Mouse (Mus musculus): ENCODE measurements around the gene Aig1. TPM values are rescaled to one million over a fixed set of nuclear protein-coding genes. Genes with fewer than 3 reads are reported as not detected.

The Aig1 gene
- polyA plus RNA-seq, 1 experiment from 2014 or later, result 20.3 TPM

DNA sequence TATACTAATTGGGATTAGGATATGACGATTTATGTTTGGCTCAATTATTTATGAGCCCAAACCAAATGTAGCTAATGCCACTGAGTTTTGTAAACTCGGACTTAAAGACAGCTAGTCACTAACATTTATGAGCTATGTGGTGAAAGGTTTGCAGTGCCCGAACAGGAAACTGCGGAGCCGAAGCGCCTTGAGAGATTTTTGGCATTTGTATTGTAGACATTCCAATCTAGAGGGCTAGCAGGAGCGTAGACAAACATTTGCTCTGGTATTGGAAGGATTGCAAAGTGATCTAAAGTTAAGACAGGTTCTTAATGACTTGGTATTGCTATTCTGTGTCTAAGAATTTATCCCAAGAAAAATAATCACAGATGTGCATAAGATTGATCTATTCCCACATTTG is 12.3 kb downstream of the Aig1 start:
- H3K36me3 ChIP-seq (ENCODE audit: control insufficient read depth, insufficient read depth, low read length), result no peaks in the 10 kb centered on the region
- no peaks in the 10 kb centered on the region for H3K4me1 ChIP-seq (replicated peaks; ENCODE audit: control insufficient read depth, insufficient read depth, low read length)
- H3K9me3 ChIP-seq (ENCODE audit: control insufficient read depth, low read length), result no peaks in the 10 kb centered on the region
- ATAC-seq (replicated peaks; ENCODE audit: low FRiP score) (no peak), DNase-seq (ENCODE audit: low spot score) (no peak)
- H3K4me2 ChIP-seq, result no peak overlapping the region
- H3K4me3 ChIP-seq (ENCODE audit: low read depth, low read length), result no peak overlapping the region
- no peak overlapping the region for H3K27ac ChIP-seq (ENCODE audit: low read depth, low read length)
- WGBS, result 84% methylated on average over 7 of the region's 7 CpGs
- H3K27me3 ChIP-seq (replicated peaks; ENCODE audit: control insufficient read depth, insufficient read depth, low read length), result no peaks in the 10 kb centered on the region
- H3K9ac ChIP-seq (ENCODE audit: low read depth, low read length), result no peak overlapping the region

DNA sequence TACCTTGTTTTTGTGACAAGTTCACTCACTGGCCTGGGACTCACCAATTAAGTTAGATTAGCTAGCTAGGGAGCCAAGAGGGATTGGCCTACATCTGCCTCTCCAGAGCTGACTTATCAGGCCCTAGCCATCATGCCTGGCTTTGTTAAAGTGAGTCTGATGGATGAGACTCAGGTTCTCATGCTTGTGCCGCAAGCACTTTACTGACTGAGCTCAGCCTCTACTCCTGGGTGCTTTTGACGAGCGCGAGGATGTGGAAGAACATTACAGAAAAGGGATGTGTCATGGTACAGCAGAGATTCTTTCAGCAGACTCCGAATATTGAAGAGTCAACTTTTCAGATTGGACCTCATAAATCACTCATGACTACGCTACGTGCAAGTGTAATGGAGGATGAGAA is 12.8 kb downstream of the Aig1 start:
- Histone ChIP-seq H3K9me3 (ENCODE audit: control insufficient read depth, low read length) (no peaks in the 10 kb centered on the region), H3K9ac (ENCODE audit: low read depth, low read length) (no peak overlapping the region), H3K4me1 (replicated peaks; ENCODE audit: control insufficient read depth, insufficient read depth, low read length) (no peaks in the 10 kb centered on the region), H3K36me3 (ENCODE audit: control insufficient read depth, insufficient read depth, low read length) (no peaks in the 10 kb centered on the region), H3K4me2 (no peak overlapping the region), H3K27ac (ENCODE audit: low read depth, low read length) (no peak overlapping the region), H3K4me3 (ENCODE audit: low read depth, low read length) (no peak overlapping the region), H3K27me3 (replicated peaks; ENCODE audit: control insufficient read depth, insufficient read depth, low read length) (no peaks in the 10 kb centered on the region)
- ATAC-seq (replicated peaks; ENCODE audit: low FRiP score) (no peak), DNase-seq (ENCODE audit: low spot score) (no peak)
- WGBS, result 86% methylated on average over 7 of the region's 7 CpGs

DNA sequence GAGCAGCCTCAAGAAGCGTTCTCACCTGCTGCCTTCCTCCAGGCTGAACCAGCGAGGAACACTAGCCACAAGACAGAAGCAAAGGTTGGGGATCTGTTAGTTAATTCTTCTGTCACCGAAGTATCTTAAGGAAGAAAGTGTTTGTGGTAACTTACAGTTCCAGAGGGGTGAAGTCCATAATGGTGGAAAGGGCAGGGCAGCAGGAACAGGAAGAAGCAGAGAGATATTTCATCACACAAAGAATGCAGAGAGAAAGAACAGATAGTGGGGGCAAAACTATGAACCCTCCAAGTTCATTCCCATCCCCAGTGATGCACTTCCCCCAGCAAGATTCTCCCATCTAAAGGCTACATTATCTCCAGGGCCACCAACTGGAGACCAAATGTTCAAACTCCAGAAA is 13.7 kb downstream of the Aig1 start:
- WGBS, result 81% methylated on average over 3 of the region's 3 CpGs

GRCm38 (mm10) chr10:13850071-13850470 is 18.7 kb downstream of the Aig1 start:
- no peaks in the 10 kb centered on the region for H3K9me3 ChIP-seq (ENCODE audit: control insufficient read depth, low read length)
- ATAC-seq (replicated peaks; ENCODE audit: low FRiP score) (no peak), DNase-seq (ENCODE audit: low spot score) (no peak)
- no peaks in the 10 kb centered on the region for H3K4me1 ChIP-seq (replicated peaks; ENCODE audit: control insufficient read depth, insufficient read depth, low read length)
- no peak overlapping the region for H3K4me2 ChIP-seq
- H3K36me3 ChIP-seq (ENCODE audit: control insufficient read depth, insufficient read depth, low read length), result no peaks in the 10 kb centered on the region
- H3K9ac ChIP-seq (ENCODE audit: low read depth, low read length), result no peak overlapping the region
- H3K4me3 ChIP-seq (ENCODE audit: low read depth, low read length), result no peak overlapping the region
- no peak overlapping the region for H3K27ac ChIP-seq (ENCODE audit: low read depth, low read length)
- no peaks in the 10 kb centered on the region for H3K27me3 ChIP-seq (replicated peaks; ENCODE audit: control insufficient read depth, insufficient read depth, low read length)
- WGBS, result 65% methylated on average over 3 of the region's 3 CpGs

More for the DNA sequence above, 13.7 kb downstream of the Aig1 start:
- no peak overlapping the region for H3K4me2 ChIP-seq
- no peaks in the 10 kb centered on the region for H3K36me3 ChIP-seq (ENCODE audit: control insufficient read depth, insufficient read depth, low read length)
- no peaks in the 10 kb centered on the region for H3K4me1 ChIP-seq (replicated peaks; ENCODE audit: control insufficient read depth, insufficient read depth, low read length)
- ATAC-seq (replicated peaks; ENCODE audit: low FRiP score), result no peak
- no peak overlapping the region for H3K4me3 ChIP-seq (ENCODE audit: low read depth, low read length)
- H3K27ac ChIP-seq (ENCODE audit: low read depth, low read length), result no peak overlapping the region
- DNase-seq (ENCODE audit: low spot score), result no peak
- H3K27me3 ChIP-seq (replicated peaks; ENCODE audit: control insufficient read depth, insufficient read depth, low read length), result no peaks in the 10 kb centered on the region
- no peaks in the 10 kb centered on the region for H3K9me3 ChIP-seq (ENCODE audit: control insufficient read depth, low read length)
- H3K9ac ChIP-seq (ENCODE audit: low read depth, low read length), result no peak overlapping the region

- ATAC-seq (replicated peaks; ENCODE audit: low FRiP score) (no peak), DNase-seq (ENCODE audit: low spot score) (no peak)
- Histone ChIP-seq H3K4me1 (replicated peaks; ENCODE audit: control insufficient read depth, insufficient read depth, low read length) (no peaks in the 10 kb centered on the region), H3K36me3 (ENCODE audit: control insufficient read depth, insufficient read depth, low read length) (no peaks in the 10 kb centered on the region), H3K4me2 (no peak overlapping the region), H3K27ac (ENCODE audit: low read depth, low read length) (no peak overlapping the region), H3K27me3 (replicated peaks; ENCODE audit: control insufficient read depth, insufficient read depth, low read length) (no peaks in the 10 kb centered on the region), H3K4me3 (ENCODE audit: low read depth, low read length) (no peak overlapping the region), H3K9me3 (ENCODE audit: control insufficient read depth, low read length) (no peaks in the 10 kb centered on the region), H3K9ac (ENCODE audit: low read depth, low read length) (no peak overlapping the region)
- 79% methylated on average over 2 of the region's 2 CpGs for WGBS
These were observed 19.6 kb downstream of the Aig1 start for GRCm38 (mm10) chr10:13849205-13849604.

DNA sequence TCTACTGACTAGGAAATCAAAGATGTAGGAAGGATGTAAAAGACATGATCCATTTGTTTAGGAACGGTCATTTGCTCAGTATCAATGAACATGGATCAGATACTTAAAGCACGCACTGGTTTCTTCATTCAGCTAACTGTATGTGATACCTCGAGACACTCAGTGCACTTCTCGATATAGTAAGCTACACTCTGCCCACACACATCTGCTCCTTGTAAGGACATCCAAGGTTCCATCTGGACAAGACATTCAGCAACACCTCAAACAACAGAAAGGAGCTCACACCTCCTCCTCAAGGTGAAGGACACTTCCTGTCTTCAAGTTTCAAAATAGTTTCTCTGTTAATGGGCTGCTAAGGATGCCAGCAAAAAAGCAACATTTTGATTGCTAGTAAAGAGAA is 23.9 kb downstream of the Aig1 start:
- Histone ChIP-seq H3K9me3 (ENCODE audit: control insufficient read depth, low read length) (no peaks in the 10 kb centered on the region), H3K36me3 (ENCODE audit: control insufficient read depth, insufficient read depth, low read length) (no peaks in the 10 kb centered on the region), H3K4me3 (ENCODE audit: low read depth, low read length) (no peak overlapping the region), H3K27me3 (replicated peaks; ENCODE audit: control insufficient read depth, insufficient read depth, low read length) (no peaks in the 10 kb centered on the region), H3K9ac (ENCODE audit: low read depth, low read length) (no peak overlapping the region), H3K4me1 (replicated peaks; ENCODE audit: control insufficient read depth, insufficient read depth, low read length) (no peaks in the 10 kb centered on the region), H3K27ac (ENCODE audit: low read depth, low read length) (no peak overlapping the region), H3K4me2 (no peak overlapping the region)
- DNase-seq (ENCODE audit: low spot score), result no peak
- WGBS, result 94% methylated on average over 4 of the region's 4 CpGs
- ATAC-seq (replicated peaks; ENCODE audit: low FRiP score), result no peak

DNA sequence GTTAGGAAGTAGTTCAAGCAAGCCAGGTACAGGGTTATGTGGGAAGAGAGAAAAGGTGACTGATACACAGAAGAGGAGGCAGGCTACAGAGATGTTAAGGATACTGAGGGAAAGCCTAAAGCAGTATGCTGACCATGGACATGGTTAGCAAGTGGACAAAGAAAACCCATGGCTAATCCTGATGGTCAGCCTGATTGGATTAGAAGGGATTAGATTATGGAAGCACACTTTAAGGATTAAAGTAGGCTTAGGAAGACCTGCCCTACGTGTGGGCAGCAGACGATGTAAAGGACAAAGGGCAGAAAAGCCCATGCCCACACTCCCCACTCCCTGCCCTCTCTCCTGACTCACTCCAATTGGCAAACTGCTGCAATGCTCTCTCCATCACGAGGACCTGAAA is 25.0 kb downstream of the Aig1 start:
- H3K9ac ChIP-seq (ENCODE audit: low read depth, low read length), result no peak overlapping the region
- no peaks in the 10 kb centered on the region for H3K27me3 ChIP-seq (replicated peaks; ENCODE audit: control insufficient read depth, insufficient read depth, low read length)
- H3K9me3 ChIP-seq (ENCODE audit: control insufficient read depth, low read length), result no peaks in the 10 kb centered on the region
- no peak overlapping the region for H3K4me2 ChIP-seq
- H3K36me3 ChIP-seq (ENCODE audit: control insufficient read depth, insufficient read depth, low read length), result no peaks in the 10 kb centered on the region
- whole genome bisulfite sequencing, result 64% methylated on average over 3 of the region's 3 CpGs
- H3K27ac ChIP-seq (ENCODE audit: low read depth, low read length), result no peak overlapping the region
- no peaks in the 10 kb centered on the region for H3K4me1 ChIP-seq (replicated peaks; ENCODE audit: control insufficient read depth, insufficient read depth, low read length)
- no peak for ATAC-seq (replicated peaks; ENCODE audit: low FRiP score)
- DNase-seq (ENCODE audit: low spot score), result no peak
- H3K4me3 ChIP-seq (ENCODE audit: low read depth, low read length), result no peak overlapping the region

DNA sequence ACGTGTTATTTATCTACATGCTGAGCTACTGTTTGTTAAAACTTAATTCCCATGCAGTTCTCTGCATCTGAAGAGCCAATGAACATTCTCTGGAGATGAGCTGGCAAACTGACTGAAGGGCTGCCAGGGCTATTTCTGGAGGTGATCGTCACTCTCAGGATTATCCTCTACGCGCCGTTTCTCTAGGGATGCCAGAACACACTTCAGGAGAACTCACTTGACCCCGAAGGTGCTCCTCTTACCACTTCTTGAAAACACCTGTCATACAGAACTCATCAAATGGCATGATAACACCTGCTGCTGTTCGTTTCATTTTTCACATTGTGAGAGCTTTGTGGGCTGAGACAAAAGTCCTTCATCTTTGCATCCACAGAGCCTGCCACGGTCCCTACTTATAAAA is 25.9 kb downstream of the Aig1 start:
- no peaks in the 10 kb centered on the region for H3K27me3 ChIP-seq (replicated peaks; ENCODE audit: control insufficient read depth, insufficient read depth, low read length)
- no peaks in the 10 kb centered on the region for H3K4me1 ChIP-seq (replicated peaks; ENCODE audit: control insufficient read depth, insufficient read depth, low read length)
- ATAC-seq (replicated peaks; ENCODE audit: low FRiP score) (no peak), DNase-seq (ENCODE audit: low spot score) (no peak)
- no peak overlapping the region for H3K27ac ChIP-seq (ENCODE audit: low read depth, low read length)
- H3K4me3 ChIP-seq (ENCODE audit: low read depth, low read length), result no peak overlapping the region
- H3K4me2 ChIP-seq, result no peak overlapping the region
- no peaks in the 10 kb centered on the region for H3K36me3 ChIP-seq (ENCODE audit: control insufficient read depth, insufficient read depth, low read length)
- 83% methylated on average over 8 of the region's 8 CpGs for WGBS
- no peaks in the 10 kb centered on the region for H3K9me3 ChIP-seq (ENCODE audit: control insufficient read depth, low read length)
- H3K9ac ChIP-seq (ENCODE audit: low read depth, low read length), result no peak overlapping the region

DNA sequence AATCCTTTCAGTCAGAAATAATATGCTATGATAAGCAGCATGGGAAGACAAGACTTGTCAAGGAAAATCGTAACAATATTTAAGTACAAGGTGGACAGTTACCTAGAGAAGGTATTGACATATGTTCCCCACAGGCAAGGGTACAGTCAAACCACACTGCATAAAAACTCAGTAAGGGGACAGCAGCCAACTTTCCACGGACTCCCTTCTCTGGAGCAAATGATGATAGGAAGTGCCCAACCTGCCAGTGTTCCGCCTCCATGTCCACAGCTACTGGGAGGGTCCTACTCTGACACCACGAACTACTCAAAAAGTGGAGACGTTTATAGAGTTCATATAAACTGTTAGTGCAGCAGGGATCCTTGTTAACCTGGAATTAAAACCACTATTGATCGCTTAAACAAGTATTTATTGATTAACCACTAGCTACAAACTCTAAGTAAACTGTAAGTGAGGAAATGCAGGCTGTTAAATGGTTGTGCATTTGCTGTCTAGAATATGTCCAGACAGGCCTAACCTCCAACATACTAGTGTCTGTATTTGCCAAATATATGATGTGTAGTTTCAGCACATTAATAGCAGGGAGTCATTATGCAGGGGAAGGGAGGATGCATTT is 30.2 kb downstream of the Aig1 start:
- Histone ChIP-seq H3K4me3 (ENCODE audit: low read depth, low read length) (no peak overlapping the region), H3K36me3 (ENCODE audit: control insufficient read depth, insufficient read depth, low read length) (no peaks in the 10 kb centered on the region), H3K9me3 (ENCODE audit: control insufficient read depth, low read length) (no peaks in the 10 kb centered on the region), H3K9ac (ENCODE audit: low read depth, low read length) (no peak overlapping the region), H3K27ac (ENCODE audit: low read depth, low read length) (no peak overlapping the region), H3K4me2 (no peak overlapping the region), H3K27me3 (replicated peaks; ENCODE audit: control insufficient read depth, insufficient read depth, low read length) (no peaks in the 10 kb centered on the region), H3K4me1 (replicated peaks; ENCODE audit: control insufficient read depth, insufficient read depth, low read length) (no peaks in the 10 kb centered on the region)
- DNase-seq (ENCODE audit: low spot score) (no peak), ATAC-seq (replicated peaks; ENCODE audit: low FRiP score) (no peak)
- WGBS, result 77% methylated on average over 6 of the region's 6 CpGs
